Mouse (Mus musculus) thymus, postnatal 10 days (tissue): ENCODE results near the gene Plcb1.

Experiments used
- DNase-seq, 2 experiments: peaks; one replicate each; pipeline ENCODE4 v3.0.0; 2021; ENCODE audit warnings: low spot score in 2 of 2

Plcb1 gene

DNA sequence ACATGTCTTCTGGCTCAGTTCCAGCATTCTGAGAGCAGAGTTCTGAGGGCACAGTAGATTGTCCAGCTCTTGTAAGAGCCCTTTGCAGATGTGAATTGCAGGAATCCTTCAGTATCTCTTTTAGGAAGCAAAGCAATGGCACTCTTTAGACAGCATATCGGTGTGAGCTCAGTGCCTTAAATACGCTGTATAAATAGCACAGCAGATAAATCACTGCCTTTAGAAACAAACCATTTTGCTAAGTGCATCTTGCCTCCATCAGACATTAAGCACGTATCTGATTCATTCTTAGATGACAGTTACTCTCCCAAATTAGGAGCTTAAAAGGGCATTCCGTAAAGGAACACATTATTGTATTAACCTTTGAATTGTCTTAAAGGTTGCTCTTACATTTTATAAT, 416.5 kb downstream of the Plcb1 start:
- no peak for DNase-seq

DNA sequence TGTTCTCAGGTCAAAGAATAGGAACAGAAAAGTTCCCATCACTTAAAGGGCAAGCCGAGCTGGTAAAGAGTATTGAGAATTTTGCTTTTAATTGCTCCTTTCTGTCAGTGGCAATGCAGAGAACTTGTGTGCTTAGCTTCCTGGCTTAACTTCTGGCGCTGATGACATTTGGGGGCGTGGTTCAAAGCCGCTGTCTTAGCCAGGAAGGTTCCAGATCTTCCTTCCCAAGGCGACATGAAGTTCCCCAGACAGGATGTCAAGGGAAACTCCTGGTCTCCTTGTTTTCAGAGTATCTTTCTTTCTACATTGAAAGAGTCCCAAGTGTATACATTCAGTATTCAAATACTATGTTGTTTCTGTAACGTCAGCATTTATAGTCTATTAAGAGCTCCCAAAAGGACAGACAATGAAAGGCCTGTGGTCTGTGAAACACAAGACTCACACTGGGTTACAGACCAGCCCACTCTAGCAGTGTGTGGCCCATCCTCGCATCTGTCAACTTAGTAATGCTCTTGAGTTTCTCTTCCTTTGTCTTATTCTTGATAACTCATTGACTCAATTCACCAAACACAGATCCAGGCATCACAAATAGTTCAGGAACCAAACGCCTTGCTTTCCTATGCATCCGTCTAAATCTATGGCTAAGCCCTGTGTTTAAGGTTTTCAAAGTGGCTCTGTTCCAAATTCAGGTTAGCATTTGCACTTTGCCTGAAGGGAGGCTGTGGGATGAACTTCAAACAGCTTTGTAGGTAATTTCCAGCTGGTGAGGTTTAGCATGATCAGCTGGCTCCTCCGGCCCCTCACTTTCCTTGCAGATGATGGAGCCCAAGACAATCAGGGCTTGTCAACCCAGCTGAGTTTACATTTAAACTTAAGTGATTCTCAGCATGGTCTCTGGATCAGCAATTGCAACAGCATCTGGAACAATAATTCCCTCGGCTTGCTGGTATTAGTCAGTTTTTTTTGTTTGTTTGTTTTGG, 418.6 kb downstream of the Plcb1 start:
- no peak for DNase-seq

DNA sequence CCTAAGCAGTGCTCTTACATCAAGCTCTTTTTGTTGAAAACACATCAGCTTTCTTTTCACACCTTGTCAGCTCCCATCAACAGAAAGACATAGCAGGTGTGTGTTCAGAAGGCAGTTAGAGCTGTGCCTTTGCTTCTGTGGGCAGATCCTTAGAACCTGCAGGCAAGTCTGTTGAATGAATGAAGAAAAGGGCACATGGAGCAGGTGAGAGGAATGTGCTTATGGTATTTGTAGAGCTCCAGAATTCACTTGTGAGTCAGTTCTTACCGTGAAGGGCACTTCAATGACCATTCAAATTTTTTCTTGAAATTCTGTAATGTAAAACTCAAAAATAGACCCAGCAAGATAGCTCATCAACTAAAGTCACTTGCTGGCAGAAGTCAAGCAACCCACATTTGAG, 423.0 kb downstream of the Plcb1 start:
- no peak for DNase-seq

DNA sequence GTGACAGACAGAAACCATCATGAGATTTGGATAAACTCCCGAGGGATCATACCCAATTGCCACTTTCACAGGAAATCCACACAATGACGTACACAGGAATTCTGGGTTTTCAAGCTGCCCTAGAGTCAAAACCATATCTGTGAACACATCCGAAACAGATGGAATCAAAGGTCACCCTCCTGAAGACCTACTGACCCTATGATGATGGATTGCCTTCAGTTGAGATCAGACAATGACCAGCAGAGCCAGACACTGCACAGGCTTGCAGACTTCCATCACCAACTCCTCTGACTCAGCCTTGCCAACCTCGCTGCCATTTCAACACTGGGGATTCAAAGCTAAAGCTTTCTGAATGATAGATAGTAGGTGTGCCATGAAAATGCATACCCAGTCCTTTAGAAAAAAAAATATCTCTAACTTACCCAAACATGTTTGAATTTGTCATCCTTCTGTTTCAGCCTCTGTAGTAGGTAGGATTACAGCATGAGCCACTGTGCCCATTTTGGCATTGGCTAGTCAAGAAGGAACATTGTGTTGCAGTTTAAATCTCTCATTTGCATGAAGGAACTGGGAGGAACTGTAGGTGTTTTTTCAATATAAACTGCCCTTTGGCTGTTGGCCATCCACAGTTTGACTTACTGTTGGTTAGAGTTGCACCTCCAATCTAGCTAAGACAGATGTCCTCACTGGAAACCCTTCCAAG, 429.0 kb downstream of the Plcb1 start:
- DNase-seq, result no peak

DNA sequence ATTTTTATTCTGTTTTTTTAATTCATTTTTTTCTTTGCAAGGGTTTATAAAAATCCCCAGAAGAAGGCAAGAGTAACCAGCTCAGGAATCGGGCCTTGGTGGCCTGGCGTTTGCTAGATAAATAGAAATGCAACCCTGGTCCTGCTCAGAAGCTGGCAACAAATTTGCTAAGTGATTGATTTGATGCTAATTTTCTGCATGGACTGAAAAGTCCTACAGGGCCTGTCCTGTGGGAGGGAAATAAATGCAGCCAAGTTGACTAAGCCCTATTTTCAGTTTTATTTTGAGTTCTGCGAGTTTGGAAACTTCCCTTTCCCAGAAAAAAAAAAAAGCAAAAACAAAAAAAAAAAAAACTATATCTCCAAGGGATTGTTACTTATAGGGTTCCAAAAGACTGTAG, 433.5 kb downstream of the Plcb1 start:
- DNase-seq, result no peak

DNA sequence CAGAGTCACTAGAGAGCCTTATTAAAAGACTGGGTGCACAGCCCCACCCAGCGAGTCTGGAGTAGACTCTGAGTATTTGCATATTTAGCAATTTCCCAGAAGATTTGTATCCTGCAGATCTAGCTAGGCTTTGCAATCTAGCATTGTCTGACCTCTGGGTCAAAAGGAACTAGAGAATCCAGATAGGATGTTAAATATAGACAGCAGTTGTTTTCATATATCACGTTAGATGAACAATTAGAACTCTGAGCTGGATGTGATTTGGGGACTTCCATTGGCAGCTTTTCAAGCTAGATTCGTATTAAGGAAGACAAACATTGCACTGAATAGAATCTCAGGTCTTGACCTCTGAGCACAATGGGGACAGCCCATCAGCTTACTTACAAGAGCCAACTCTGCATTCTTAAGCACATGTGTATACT, 439.7 kb downstream of the Plcb1 start:
- no peak for DNase-seq

DNA sequence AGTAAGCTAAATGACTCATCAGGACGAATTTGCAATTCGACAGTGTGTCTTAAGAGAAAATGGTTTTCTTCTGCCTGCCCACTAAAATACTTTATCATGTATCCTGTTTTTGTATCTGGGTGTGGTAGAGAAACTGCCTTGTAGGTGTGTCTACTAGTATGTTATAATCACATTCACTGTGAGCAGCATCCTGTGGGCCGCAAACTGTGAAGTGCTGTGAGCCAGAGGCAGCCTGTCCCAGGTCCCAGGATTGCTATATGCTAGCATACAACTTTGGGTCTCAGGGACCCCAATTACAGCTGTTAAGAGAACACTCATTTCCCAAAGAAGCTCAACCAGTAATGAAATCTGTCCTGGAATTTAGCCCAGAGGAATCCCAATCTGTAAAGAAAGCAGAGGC, 444.4 kb downstream of the Plcb1 start:
- DNase-seq, result no peak

DNA sequence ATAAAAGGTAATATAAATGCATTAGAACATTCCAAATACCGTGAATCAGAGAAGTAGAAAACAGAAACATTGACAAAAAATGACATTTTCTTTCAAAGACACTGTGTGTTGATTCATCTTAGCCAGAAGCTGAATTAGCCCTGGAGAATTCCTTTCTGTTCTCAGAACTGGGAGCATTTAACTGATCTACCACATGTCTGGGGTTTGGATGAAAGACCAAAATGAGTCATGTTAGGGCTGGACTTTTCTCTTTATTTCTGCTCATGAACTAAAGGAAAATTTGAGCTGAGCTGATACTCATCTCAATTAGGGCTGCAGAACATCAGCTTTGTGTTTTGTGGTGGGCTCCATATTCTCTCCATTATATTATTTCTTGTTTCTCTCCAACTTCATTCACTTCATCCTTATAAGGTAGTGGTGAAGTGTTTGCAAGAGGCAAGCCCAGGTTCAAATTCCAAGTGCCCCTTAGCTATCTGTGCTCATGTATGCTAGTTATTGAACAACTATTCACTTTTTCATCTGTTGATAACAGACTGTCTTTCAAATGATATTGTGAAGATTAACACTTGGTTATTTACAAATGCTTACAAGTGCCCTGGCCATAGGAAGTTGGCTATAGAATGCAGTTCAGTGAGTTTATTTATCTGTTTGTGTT, 456.9 kb downstream of the Plcb1 start:
- DNase-seq, result no peak

DNA sequence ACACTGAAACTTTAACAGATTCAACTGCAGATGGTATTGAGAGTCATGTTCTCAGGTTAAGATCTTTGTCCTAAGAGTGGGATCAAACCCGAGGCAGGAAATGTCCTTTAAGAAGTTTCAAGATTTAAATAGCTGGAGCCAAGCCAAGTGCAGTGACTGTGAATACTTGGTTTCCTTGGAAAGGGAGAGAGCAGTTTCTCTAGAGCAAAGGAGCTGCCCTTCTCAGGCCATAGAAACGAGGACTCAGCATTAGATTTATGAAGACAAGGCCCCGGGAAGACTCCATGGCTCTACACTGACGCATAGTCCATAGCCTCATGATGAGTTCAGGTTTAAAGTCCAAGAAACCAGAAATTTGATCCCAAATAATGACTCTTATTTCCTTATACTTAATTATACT, 457.9 kb downstream of the Plcb1 start:
- no peak for DNase-seq

DNA sequence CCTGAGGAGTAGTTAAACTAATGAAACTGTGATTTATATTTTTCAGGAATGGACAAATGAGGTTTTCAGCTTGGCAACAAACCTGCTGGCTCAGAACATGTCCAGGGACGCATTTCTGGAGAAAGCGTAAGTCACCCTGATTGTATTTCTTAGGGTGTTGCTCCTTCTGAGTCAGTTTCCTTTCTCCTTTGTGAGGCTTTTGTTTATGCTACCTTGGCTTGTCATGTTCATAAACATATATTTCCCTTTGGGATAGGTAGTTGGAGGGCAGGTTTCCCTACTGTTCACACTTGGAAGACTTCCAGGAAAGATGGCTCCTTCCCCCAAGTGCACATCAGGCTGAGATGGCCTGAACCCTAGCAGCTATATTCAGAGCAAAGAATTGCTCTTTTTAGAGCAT, 464.1 kb downstream of the Plcb1 start:
- DNase-seq, result no peak

DNA sequence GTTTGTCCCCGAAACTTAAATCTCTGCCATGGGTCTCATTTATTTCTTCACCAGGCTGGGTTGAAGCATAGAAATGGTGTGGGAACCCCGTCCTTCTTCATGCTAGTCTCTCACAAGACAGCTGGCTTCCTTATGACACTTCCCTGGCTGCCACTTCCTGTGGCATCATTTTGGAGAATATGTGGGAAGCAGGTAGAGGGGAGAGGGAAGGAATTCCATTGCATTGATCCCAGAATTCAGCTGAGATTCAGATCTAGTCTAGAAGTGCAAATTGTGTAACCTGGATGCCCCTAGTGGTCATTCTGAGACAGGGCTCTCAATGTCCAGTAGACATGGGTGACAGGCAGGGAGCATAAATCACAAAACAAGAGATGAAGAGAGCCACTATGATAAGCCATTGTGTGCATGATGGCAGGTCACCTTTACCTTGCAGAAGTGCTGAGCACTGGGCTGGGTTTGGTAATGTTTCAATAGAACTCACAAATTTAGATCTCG, 466.0 kb downstream of the Plcb1 start:
- no peak for DNase-seq

DNA sequence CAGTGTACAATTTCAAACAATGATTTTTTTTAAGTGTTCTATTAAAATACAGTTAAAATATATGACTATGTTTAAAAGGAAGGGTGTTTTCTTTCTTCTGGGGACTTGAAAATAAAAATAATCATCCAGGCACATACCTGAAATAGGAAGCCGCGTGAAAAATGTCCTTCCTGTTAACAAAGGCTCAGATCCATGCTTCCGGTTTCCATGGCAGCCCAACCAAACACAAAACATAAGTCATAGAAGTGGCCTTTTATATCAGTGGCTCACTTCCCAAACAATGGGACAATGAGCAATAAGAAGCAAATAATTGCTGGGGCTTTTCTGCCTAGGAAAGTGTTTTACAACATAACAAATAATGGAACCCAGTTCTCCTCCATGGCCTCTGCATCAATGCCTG, 473.3 kb downstream of the Plcb1 start:
- no peak for DNase-seq

DNA sequence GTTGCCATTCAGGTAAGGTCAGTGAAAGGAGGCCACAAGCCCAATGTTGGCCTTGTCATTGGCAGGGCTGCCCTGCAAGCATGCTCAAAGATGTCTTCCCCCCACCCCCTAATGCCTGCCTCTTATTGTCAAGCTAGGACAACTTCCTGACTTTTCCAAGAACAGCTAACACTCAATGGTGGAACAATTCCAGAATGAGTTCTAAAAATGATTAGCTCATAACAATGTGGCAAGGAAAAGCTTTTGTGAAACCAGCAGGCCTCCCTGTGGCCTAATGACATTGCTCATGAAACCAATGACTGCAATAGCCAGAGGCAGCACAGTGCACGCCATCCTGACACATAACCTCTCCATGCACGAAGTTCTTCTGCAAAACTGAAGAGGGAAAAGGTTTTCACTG, 478.1 kb downstream of the Plcb1 start:
- DNase-seq, result no peak

DNA sequence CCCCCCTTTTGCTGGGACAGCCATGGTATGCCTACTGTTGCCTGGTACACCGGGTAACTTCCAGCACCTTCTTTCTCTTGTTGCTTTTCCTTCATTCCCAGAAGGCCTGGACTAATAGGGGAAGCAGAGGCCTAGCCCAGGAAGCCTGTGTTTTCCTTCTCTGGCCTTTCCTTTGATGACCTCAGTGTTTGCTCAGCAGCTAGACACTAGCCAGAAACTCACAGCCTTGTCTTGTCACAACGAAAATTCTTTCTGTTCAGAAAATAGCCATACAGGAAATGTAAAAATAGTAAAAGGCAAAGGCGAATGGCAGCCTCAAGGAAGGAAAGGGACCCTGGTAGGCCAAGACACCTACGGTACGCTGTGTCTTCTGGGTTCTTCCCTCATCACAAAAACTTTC, 489.1 kb downstream of the Plcb1 start:
- no peak for DNase-seq

DNA sequence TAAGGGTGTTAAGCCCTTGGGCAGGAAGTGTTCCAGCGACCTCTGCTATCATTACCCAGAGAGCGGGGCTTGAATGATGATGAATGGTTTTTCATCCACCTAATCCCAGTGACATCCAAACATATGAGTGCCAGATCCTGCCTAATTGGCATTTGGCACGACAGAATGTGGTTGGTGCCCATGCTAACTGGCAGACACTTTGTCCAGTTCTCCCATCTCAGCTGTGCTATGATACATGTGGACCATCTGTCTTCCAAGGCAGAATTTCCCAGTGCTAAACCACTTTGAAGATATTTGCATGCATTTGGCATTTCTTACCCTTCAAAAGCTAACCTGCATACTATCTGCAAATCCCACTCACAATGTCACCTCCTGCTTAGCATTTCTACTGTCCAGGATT, 492.6 kb downstream of the Plcb1 start:
- DNase-seq, result no peak

DNA sequence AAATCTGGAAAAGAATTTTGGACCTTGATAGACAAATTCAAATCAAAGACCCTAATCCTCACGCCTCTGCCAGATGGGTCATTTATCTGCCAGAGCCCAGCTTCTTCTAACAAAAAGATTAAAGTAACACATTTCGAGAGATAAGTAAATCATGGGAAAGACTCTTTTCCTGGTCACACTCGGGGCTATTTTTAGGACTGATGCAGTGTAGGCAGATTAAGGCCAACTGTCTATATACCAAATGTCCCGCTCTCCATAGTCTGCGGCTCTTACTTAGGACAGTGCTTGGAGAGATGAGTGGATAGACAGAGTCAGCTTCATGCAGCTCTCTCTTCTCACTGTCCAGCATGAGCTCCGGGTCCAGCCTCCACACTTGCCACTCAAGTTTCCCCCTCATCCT, 493.2 kb downstream of the Plcb1 start:
- DNase-seq, result no peak

DNA sequence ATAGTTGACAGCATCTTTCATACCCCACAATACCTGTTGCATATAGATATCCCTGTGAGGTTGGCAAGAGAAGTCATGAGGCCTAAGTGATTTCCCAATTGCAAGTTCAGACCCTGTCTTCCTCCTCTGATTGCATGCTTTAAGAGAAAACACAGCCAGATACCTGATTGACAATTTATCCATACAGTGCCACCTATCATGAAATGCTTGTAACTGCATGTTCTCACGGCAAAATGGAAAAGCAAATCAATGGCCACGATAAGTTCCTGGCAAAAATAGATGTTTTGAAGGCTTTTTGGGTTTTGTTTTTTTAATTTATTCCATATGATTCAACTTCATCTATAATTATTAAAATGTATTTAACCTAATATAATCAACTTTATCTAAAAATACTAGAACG, 497.9 kb downstream of the Plcb1 start:
- DNase-seq, result no peak

DNA sequence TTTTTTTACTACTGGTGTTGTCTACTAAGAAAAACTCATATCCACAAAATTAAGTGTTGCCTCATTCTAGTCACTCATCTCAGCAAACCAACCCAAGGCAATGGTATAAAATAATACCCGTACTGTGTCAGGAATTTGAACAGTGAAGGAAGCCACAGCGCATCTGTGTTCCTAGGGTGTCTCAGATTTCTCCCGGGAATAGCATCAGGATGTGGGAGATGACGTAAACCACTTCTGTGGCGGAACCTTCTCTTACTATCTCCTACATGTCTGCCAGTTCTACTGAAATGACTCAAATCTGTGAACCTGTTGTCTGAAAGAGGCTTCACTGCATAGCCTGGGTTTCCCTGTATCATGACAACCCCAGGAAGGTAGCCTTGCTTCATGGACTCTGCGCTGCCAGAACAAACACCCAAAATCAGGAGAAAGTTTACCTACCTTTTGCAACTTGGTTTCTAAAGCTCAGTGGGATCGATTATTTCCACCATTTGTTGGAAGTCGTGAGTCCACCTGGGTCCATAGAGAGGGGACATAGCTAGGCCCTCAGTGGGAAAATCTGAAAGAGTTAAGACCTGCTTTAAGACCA, 510.4 kb downstream of the Plcb1 start:
- DNase-seq, result no peak

DNA sequence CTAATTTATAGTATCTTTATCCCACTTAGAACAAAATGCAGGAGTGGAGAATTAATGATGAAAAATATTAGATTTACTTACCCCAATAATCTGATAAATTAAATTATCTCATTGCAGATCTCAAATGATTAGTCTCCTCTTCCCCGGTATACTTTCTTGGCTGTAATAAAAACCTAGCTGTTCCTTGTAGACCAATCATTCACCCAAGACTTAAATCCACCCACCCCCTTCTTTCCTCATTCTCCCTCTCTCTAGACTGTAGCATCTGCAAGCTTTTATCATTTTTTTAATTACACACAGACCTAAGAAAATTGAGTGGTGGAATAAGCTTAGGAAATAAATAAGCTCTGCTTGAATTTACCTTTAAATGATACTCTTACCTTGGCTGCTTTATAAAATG, 514.6 kb downstream of the Plcb1 start:
- no peak for DNase-seq

DNA sequence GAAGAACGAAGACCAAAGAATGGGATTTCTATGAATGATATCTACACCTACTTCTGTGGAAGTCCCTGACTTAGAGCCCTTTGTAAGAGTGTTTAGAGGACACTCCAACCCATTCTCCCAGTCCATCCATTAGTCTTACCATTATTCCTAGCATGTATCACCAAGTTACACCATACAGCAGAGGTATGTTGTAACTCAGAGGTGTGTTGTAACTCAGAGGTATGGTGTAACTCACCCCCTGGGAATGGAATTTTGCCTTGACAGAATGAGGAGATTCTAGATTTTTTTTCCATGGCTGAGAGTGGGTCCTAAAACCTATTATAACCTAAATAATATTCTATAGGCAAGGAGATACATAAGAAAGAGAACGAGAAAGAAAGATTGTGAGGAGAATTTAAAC, 516.6 kb downstream of the Plcb1 start:
- no peak for DNase-seq

DNA sequence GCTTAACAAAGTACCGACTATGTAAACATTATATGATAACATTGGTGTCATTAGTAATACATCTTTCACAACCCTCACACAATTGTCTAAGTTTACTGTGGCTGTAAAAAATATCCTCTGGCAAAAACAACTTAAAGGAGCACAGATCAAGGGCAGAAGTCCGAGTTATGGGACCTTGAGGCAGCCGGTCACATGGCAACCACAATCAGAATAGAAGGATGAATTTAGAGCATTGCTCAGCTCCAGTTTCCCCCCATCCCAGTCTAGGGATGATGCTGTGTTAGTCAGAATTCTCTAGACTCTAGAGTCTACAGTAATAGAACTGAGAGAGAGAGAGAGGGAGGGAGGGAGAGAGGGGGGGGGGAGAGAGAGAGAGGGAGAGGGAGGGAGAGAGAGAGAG, 519.3 kb downstream of the Plcb1 start:
- DNase-seq, result no peak
